Mouse (Mus musculus) activated CD4-positive, CD25-positive, alpha-beta regulatory T cell, adult 4 months (primary cell): ENCODE measurements around the gene Sh3gl3. TPM values are rescaled to one million over a fixed set of nuclear protein-coding genes. Genes with fewer than 3 reads are reported as not detected.

Experiments used
- ATAC-seq: one replicate; pipeline ENCODE4 v1.8.0; 2017
- polyA plus RNA-seq, 2 experiments: library from polyadenylated mRNA; unstranded; fragments of 100-300 nt; shearing (Covaris generic); gene quantifications; one replicate each; pipeline ENCODE4 v1.2.1; 2017

Gene Sh3gl3
- polyA plus RNA-seq, 2 experiments from 2014 or later, result 1.4 to 3.1 TPM

- no peak for ATAC-seq
Measured at GRCm38 (mm10) chr7:82294083-82294482, 120.4 kb downstream of the Sh3gl3 start.

- ATAC-seq, result no peak
Measured at GRCm38 (mm10) chr7:82294611-82295010, 121.0 kb downstream of the Sh3gl3 start.

- no peak for ATAC-seq
Measured at GRCm38 (mm10) chr7:82308398-82308797, 134.8 kb downstream of the Sh3gl3 start.

- no peak for ATAC-seq
Measured at GRCm38 (mm10) chr7:82318515-82318914, 144.9 kb downstream of the Sh3gl3 start.

- ATAC-seq, result no peak
Measured at GRCm38 (mm10) chr7:82326616-82327015, 153.0 kb downstream of the Sh3gl3 start.

GRCm38 (mm10) chr7:82327201-82327600 is 153.6 kb downstream of the Sh3gl3 start:
- ATAC-seq, result no peak

GRCm38 (mm10) chr7:82327881-82328280 is 154.2 kb downstream of the Sh3gl3 start:
- ATAC-seq, result no peak

- ATAC-seq, result no peak
Measured at GRCm38 (mm10) chr7:82329831-82330230, 156.2 kb downstream of the Sh3gl3 start.

- ATAC-seq, result no peak
Measured at GRCm38 (mm10) chr7:82330860-82331259, 157.2 kb downstream of the Sh3gl3 start.

- no peak for ATAC-seq
Measured at GRCm38 (mm10) chr7:82334000-82334399, 160.4 kb downstream of the Sh3gl3 start.

- no peak for ATAC-seq
Measured at GRCm38 (mm10) chr7:82335211-82336121, 161.8 kb downstream of the Sh3gl3 start, which contains the start of gene Adamtsl3. Adamtsl3 (plus strand) TSS chr7:82335694.

GRCm38 (mm10) chr7:82336132-82336531 is 162.5 kb downstream of the Sh3gl3 start:
- ATAC-seq, result no peak

- ATAC-seq, result no peak
Measured at GRCm38 (mm10) chr7:82338121-82338520, 164.5 kb downstream of the Sh3gl3 start.

- ATAC-seq, result no peak
Measured at GRCm38 (mm10) chr7:82338532-82338931, 164.9 kb downstream of the Sh3gl3 start.

GRCm38 (mm10) chr7:82339214-82339613 is 165.6 kb downstream of the Sh3gl3 start:
- no peak for ATAC-seq

- ATAC-seq, result no peak
Measured at GRCm38 (mm10) chr7:82341476-82341875, 167.8 kb downstream of the Sh3gl3 start.

GRCm38 (mm10) chr7:82346706-82347105 is 173.1 kb downstream of the Sh3gl3 start:
- ATAC-seq, result no peak

GRCm38 (mm10) chr7:82349796-82350195 is 176.2 kb downstream of the Sh3gl3 start:
- no peak for ATAC-seq

GRCm38 (mm10) chr7:82350421-82350820 is 176.8 kb downstream of the Sh3gl3 start:
- no peak for ATAC-seq

Other genes starting within 250 kb of the Sh3gl3 start
- gene Hdgfl3, start 239.4 kb upstream of the Sh3gl3 start, polyA plus RNA-seq, result 10 to 100 TPM in 1 of 2 experiments, 1 to 10 TPM in 1; 7.9 to 10.2 TPM
- gene Bnc1, start 181.5 kb upstream of the Sh3gl3 start, polyA plus RNA-seq, result not detected
- gene Adamtsl3, start 161.9 kb downstream of the Sh3gl3 start, polyA plus RNA-seq, result under 1 TPM in 1 of 2 experiments, not detected in 1; 0.34 TPM